Mouse (Mus musculus) lung, embryonic 14.5 days (tissue): ENCODE measurements at regions not wholly inside any gene's neighbourhood (a gene's known extent, or its start where the extent isn't known, plus 50 kb on each side); places are given as distances from the start of the nearest gene placed in this dataset.

Experiments used
- ATAC-seq: fragments of 200-750 bp; cut with Nextera tagmentation; 2 replicates; pipeline ENCODE4 v1.8.0; 2017; ENCODE audit warnings: mild to moderate bottlenecking, moderate TSS enrichment, moderate library complexity; ENCODE audit not compliant: insufficient read depth
- DNase-seq: peaks from one replicate; pipeline ENCODE4 v3.0.0-alpha.2; 2015
- H3K27ac ChIP-seq: fragments of 300-500 bp; sonication (generic); 2 replicates; pipeline ENCODE4 v1.5.1; 2014; ENCODE audit warnings: low read depth, mild to moderate bottlenecking, moderate library complexity
- H3K27me3 ChIP-seq: fragments of 300-500 bp; sonication (generic); 2 replicates; pipeline ENCODE4 v1.6.1; 2014; ENCODE audit warnings: low read length, control low read depth; ENCODE audit not compliant: insufficient read depth
- H3K36me3 ChIP-seq: fragments of 300-500 bp; sonication (generic); 2 replicates; pipeline ENCODE4 v1.6.1; 2014; ENCODE audit warnings: control low read depth; ENCODE audit not compliant: insufficient read depth
- H3K4me1 ChIP-seq: fragments of 300-500 bp; sonication (generic); 2 replicates; pipeline ENCODE4 v1.6.1; 2014; ENCODE audit warnings: antibody characterized with exemption, control low read depth; ENCODE audit not compliant: insufficient read depth
- H3K4me2 ChIP-seq: fragments of 300-500 bp; sonication (generic); 2 replicates; pipeline ENCODE4 v1.6.1; 2014; ENCODE audit warnings: mild to moderate bottlenecking
- H3K4me3 ChIP-seq: fragments of 300-500 bp; sonication (generic); 2 replicates; pipeline ENCODE4 v1.5.1; 2014; ENCODE audit warnings: low read depth, low read length
- H3K9ac ChIP-seq: fragments of 300-500 bp; sonication (generic); 2 replicates; pipeline ENCODE4 v1.6.1; 2014
- H3K9me3 ChIP-seq: fragments of 300-500 bp; sonication (generic); 2 replicates; pipeline ENCODE4 v1.6.1; 2016; ENCODE audit warnings: low read depth, low read length, control low read depth
- CTCF ChIP-seq: IDR thresholded peaks from 2 replicates; pipeline ENCODE4 v1.5.1; 2016; ENCODE audit warnings: antibody characterized with exemption, low read depth
- WGBS: fragments of 180-500 bp; shearing (Covaris S2); extraction: QIAGEN DNeasy Blood & Tissue Kit; methylation state at CpG from one replicate; pipeline ENCODE4 v1.1.7; 2014; 5-methylcytosine and 5-hydroxymethylcytosine counted together

DNA sequence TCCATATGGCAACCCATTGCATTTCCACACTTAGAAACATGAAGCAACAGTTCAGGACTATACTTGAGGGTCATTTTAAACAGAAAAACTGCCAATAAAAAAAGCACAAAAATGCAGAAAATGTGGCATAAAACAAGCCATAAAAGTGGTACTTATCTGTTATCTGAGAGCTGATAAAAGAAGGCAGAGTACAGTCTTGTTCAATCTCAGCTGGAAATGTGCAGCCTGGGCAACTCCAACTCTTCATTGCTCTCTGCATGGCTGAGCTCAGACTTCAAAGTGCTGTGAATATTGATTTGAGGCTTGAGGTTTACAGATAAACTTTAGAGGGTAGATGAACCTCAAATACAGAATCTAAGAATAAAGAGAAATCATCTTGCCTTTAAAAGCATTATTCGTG is 151.1 kb upstream of the Lrrn1 start:
- no peak overlapping the region for H3K4me2 ChIP-seq
- H3K27me3 ChIP-seq = no peaks in the 10 kb centered on the region
- no peaks in the 10 kb centered on the region for H3K9me3 ChIP-seq
- no peaks in the 10 kb centered on the region for H3K36me3 ChIP-seq
- no peak for TF ChIP-seq CTCF
- WGBS = 79% methylated on average over 1 of the region's 1 CpGs
- ATAC-seq (no peak), DNase-seq (no peak)
- no peak overlapping the region for H3K9ac ChIP-seq
- no peaks in the 10 kb centered on the region for H3K4me1 ChIP-seq
- no peak overlapping the region for H3K4me3 ChIP-seq
- H3K27ac ChIP-seq = no peak overlapping the region

DNA sequence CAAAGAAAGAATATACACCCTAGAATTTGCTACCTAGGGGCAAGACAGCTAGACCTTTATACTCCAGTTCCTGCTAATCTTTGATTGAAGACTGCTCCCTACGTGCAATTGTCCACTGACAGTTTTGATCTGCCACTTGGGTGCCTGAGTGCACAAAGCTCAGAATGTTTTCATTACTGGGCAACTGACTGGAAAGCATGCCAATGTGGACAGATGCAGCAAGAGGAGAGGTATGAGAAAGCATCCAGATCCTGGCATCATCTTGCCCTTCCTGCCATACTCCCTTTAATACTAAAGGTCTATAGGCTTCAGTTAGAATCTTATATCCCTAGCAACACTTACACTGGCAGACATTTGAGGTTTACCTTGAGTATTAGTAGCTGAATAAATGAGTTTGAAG is 148.9 kb upstream of the Lrrn1 start:
- ATAC-seq (no peak), DNase-seq (no peak)
- Histone ChIP-seq H3K4me2 (no peak overlapping the region), H3K36me3 (no peaks in the 10 kb centered on the region), H3K9me3 (no peaks in the 10 kb centered on the region), H3K4me1 (no peaks in the 10 kb centered on the region), H3K9ac (no peak overlapping the region), H3K27ac (no peak overlapping the region), H3K27me3 (no peaks in the 10 kb centered on the region), H3K4me3 (no peak overlapping the region)
- 67% methylated on average over 1 of the region's 1 CpGs for whole genome bisulfite sequencing
- TF ChIP-seq CTCF = no peak

DNA sequence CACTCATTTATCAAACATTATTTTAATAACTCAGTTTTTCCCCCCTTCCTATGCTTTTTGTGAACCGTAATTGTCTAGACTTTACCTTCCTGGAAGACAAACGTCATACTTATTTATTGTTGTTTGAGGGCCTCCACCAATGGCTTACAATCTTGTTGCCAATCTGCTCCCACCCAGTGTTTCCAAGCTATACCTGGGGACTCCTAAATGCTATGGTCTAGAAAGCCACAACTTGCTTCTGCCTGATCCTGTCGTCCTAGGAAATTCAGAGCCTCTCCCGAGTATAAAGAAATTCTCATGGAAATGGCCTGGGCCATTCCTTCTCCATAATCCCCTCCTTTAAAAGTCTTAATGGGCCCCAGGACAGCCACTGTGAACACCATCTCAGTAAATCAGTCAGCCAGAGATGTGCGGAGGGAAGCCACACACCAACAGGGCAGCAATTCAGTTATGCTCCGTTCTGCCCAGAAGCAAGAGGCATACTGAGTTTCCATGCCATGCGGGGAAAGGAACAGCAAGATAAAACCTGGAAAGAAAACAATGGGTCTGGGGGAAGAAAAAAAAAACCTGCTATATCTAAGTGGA is 143.4 kb upstream of the Lrrn1 start:
- DNase-seq (no peak), ATAC-seq (no peak)
- TF ChIP-seq CTCF = no peak
- WGBS = 61% methylated on average over 7 of the region's 7 CpGs
- no peak overlapping the region for H3K4me3 ChIP-seq
- H3K4me2 ChIP-seq = no peak overlapping the region
- no peak overlapping the region for H3K27ac ChIP-seq
- H3K4me1 ChIP-seq = no peaks in the 10 kb centered on the region
- no peaks in the 10 kb centered on the region for H3K36me3 ChIP-seq
- H3K27me3 ChIP-seq = no peaks in the 10 kb centered on the region
- H3K9me3 ChIP-seq = no peaks in the 10 kb centered on the region
- no peak overlapping the region for H3K9ac ChIP-seq

DNA sequence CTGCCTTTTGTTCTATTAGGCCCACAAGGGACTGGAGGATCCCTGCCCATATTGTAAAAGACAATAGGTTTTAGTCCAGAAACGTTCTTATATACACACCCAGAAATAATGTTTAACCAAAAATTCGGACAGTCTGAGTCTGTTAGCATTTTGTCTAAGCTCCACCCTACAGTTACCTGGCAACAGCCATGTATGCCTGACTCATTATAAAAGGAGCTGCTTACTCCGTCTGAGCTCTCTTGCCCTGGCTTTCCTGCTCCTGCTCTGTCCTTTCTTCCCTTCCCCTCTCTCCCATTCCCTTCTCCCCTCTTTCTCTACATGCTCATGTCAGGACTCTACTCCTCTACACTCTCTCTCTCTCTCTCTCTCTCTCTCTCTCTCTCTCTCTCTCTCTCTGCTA is 139.7 kb upstream of the Lrrn1 start:
- no peaks in the 10 kb centered on the region for H3K27me3 ChIP-seq
- no peak for TF ChIP-seq CTCF
- H3K4me2 ChIP-seq = no peak overlapping the region
- H3K4me1 ChIP-seq = no peaks in the 10 kb centered on the region
- DNase-seq (no peak), ATAC-seq (no peak)
- 48% methylated on average over 3 of the region's 3 CpGs for WGBS
- no peaks in the 10 kb centered on the region for H3K36me3 ChIP-seq
- no peak overlapping the region for H3K9ac ChIP-seq
- H3K9me3 ChIP-seq = no peaks in the 10 kb centered on the region
- H3K27ac ChIP-seq = no peak overlapping the region
- H3K4me3 ChIP-seq = no peak overlapping the region

DNA sequence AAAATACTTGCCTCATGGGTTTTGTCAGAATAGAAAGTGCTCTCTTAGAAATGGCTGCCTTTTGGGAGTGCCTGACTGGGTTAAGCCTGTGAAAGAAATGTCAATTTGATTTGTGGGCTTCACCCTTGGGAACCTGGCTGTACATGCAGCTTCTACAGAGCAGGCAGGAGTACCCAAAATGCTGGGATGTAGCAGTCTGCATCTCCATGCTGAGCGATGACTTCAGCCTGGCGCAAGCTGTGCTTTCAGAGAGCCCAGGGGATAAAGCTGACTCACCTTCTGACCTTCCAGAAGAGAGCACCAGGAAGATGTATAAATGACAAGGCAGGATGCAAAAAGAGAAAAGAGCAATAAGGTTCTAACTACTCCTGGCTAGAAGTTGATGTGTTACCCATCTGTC is 135.0 kb upstream of the Lrrn1 start:
- Histone ChIP-seq H3K36me3 (no peaks in the 10 kb centered on the region), H3K9me3 (no peaks in the 10 kb centered on the region), H3K27ac (no peak overlapping the region), H3K4me3 (no peak overlapping the region), H3K9ac (no peak overlapping the region), H3K4me2 (no peak overlapping the region), H3K27me3 (no peaks in the 10 kb centered on the region), H3K4me1 (no peaks in the 10 kb centered on the region)
- ATAC-seq (no peak), DNase-seq (no peak)
- WGBS = 74% methylated on average over 2 of the region's 2 CpGs
- TF ChIP-seq CTCF = no peak

DNA sequence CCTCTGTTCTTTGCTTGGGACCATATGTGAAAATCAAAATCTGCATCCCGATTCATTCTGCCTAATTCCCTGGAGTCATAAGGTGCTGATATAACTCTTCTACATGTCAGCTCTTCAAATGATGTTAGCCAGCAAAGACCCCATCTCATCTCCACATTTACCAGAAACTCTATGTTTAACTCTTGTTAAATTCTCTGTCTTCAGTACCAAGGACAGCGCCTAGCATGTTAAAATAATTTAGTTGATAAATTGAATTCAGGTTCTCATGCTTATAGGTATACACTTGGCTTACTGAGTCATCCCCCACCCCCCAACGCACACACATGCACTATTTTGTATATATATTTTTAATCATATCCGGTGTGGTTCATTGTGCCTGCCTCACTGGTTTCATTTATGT is 113.8 kb upstream of the Lrrn1 start:
- no peak overlapping the region for H3K4me2 ChIP-seq
- H3K27ac ChIP-seq = no peak overlapping the region
- 73% methylated on average over 4 of the region's 4 CpGs for WGBS
- H3K4me3 ChIP-seq = no peak overlapping the region
- H3K9ac ChIP-seq = no peak overlapping the region
- H3K4me1 ChIP-seq = no peaks in the 10 kb centered on the region
- ATAC-seq (no peak), DNase-seq (peak; percentile 80)
- no peaks in the 10 kb centered on the region for H3K36me3 ChIP-seq
- no peak for TF ChIP-seq CTCF
- no peaks in the 10 kb centered on the region for H3K9me3 ChIP-seq
- H3K27me3 ChIP-seq = no peaks in the 10 kb centered on the region

DNA sequence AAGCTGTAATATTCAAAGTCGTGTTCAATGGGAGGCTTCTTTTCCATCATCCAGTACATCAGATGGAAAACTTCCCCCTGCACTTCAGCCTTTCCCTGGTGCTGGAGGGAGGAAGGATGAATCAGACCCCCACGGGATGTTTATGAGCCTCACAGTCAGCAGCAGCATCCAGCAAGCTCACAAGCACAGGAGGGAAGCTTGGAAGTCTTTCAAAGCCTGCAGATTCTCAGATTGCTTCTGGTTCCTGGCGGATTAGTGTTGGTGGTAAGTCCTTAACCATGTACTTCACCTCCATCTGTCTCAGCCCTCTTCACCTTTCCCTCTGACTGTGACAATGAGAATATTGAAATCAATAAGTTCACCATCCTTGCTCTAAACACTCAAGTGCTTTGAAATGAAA is 107.5 kb upstream of the Lrrn1 start:
- WGBS = 44% methylated on average over 3 of the region's 3 CpGs
- no peak overlapping the region for H3K4me3 ChIP-seq
- DNase-seq (no peak), ATAC-seq (no peak)
- H3K27ac ChIP-seq = no peak overlapping the region
- no peaks in the 10 kb centered on the region for H3K36me3 ChIP-seq
- no peaks in the 10 kb centered on the region for H3K9me3 ChIP-seq
- H3K9ac ChIP-seq = no peak overlapping the region
- no peaks in the 10 kb centered on the region for H3K4me1 ChIP-seq
- H3K4me2 ChIP-seq = no peak overlapping the region
- no peaks in the 10 kb centered on the region for H3K27me3 ChIP-seq
- no peak for TF ChIP-seq CTCF

DNA sequence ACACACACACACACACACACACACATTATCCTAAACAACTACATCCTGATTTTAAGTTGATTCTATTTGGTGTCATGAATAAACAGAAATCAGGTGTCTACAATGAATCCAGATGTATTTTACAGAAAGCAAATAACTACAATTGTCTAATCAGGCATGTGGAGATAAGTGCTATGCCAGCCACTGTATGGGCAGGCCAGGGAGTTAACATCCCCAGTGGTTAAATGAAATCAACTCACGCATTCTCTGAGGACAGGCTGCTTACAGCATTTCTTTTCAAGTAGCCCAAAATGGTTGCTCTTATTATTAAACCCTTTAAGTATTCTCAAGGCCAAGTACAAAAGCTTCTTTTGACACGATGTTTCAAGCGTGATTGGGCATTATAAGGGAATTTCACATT is 103.0 kb upstream of the Lrrn1 start:
- Histone ChIP-seq H3K27me3 (no peaks in the 10 kb centered on the region), H3K4me1 (no peaks in the 10 kb centered on the region), H3K36me3 (no peaks in the 10 kb centered on the region), H3K27ac (no peak overlapping the region), H3K4me2 (no peak overlapping the region), H3K9me3 (no peaks in the 10 kb centered on the region), H3K9ac (no peak overlapping the region), H3K4me3 (no peak overlapping the region)
- ATAC-seq = no peak
- TF ChIP-seq CTCF = no peak
- no peak for DNase-seq
- WGBS = 83% methylated on average over 3 of the region's 3 CpGs
